Mouse (Mus musculus) cortical plate, adult 2 months (tissue): ENCODE data around the gene Tmco4.

Source experiments
- CTCF ChIP-seq: fragments of 200-500 bp; IDR thresholded peaks from 2 replicates; pipeline ENCODE4 v1.5.1; 2011; ENCODE audit warnings: mild to moderate bottlenecking, control low read depth, low read length; ENCODE audit not compliant: insufficient read depth; ENCODE audit errors: extremely low read depth
- POLR2A ChIP-seq: fragments of 200-500 bp; IDR thresholded peaks from 2 replicates; pipeline ENCODE4 v1.6.1; 2011; ENCODE audit warnings: mild to moderate bottlenecking, low read length, control low read depth; ENCODE audit not compliant: insufficient read depth; ENCODE audit errors: extremely low read depth

- TF ChIP-seq POLR2A (no peak), CTCF (0 out of 2 replicates have a peak, but pooled peaks have one; percentile 13)
These were observed 24.4 kb downstream of the Tmco4 start for GRCm38 (mm10) chr4:138997121-138997520.
